Mouse (Mus musculus) olfactory bulb, adult 2 months (tissue): Measurements from ENCODE around the gene Rsrc1.

Experiments
- CTCF ChIP-seq: fragments of 200-500 bp; IDR thresholded peaks from 2 replicates; pipeline ENCODE4 v1.5.1; 2012; ENCODE audit warnings: low read depth, mild to moderate bottlenecking, low read length, moderate library complexity; ENCODE audit not compliant: insufficient read depth
- POLR2A ChIP-seq: fragments of 200-500 bp; IDR thresholded peaks from 2 replicates; pipeline ENCODE4 v1.6.1; 2012; ENCODE audit warnings: mild to moderate bottlenecking, low read depth, low read length, moderate library complexity; ENCODE audit not compliant: insufficient read depth

DNA sequence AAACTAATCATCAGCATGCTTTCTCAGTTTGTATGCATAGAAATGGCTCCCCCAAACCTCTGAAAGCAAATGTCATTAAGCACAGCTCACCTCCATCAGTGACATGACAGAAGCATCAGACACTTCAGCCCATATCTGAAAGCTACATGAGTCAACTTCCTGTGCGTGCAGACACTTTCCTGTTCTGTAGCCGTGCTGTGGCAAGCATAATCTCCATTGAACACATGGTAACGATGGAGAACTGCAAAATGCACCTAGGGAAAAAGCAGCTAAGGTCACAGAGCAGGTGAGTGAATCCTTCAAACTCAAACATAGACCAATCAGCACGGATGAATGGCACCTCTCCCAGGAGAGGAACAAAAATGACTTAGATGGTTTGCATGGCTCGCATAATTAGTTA is 21.2 kb upstream of the Rsrc1 start:
- TF ChIP-seq CTCF: no peak
- TF ChIP-seq POLR2A: no peak
